Mouse (Mus musculus): ENCODE measurements around the gene Crebrf. TPM values are rescaled to one million over a fixed set of nuclear protein-coding genes. Genes with fewer than 3 reads are reported as not detected.

Gene Crebrf
- 21.3 TPM for polyA plus RNA-seq (2015; fragmentation: Illumina TruSeq; extraction: RNeasy Lipid Tissue Mini Kit (QIAGEN cat#74804); ENCODE audit: low read depth, low replicate concordance)

GRCm38 (mm10) chr17:26715271-26715758 lies at the start of gene Crebrf:
Gene Crebrf (plus strand): TSS chr17:26715650.

GRCm38 (mm10) chr17:26780750-26781571 lies 65.5 kb downstream of the Crebrf start, which contains the start of gene Bnip1:
Gene Bnip1 (plus strand): TSS chr17:26781066.

Other genes with a start within 250 kb of the Crebrf start
- gene Ergic1, start 154.2 kb upstream of the Crebrf start, polyA plus RNA-seq (2015; fragmentation: Illumina TruSeq; extraction: RNeasy Lipid Tissue Mini Kit (QIAGEN cat#74804); ENCODE audit: low read depth, low replicate concordance), result 116 TPM
- gene Dusp1, start 153.5 kb upstream of the Crebrf start, polyA plus RNA-seq (2015; fragmentation: Illumina TruSeq; extraction: RNeasy Lipid Tissue Mini Kit (QIAGEN cat#74804); ENCODE audit: low read depth, low replicate concordance), result 49.3 TPM
- 58.9 TPM for gene Atp6v0e, start 52.4 kb upstream of the Crebrf start, polyA plus RNA-seq (2015; fragmentation: Illumina TruSeq; extraction: RNeasy Lipid Tissue Mini Kit (QIAGEN cat#74804); ENCODE audit: low read depth, low replicate concordance)
- 44.6 TPM for gene Bnip1, start 65.4 kb downstream of the Crebrf start, polyA plus RNA-seq (2015; fragmentation: Illumina TruSeq; extraction: RNeasy Lipid Tissue Mini Kit (QIAGEN cat#74804); ENCODE audit: low read depth, low replicate concordance)
- gene Nkx2-5, start 129.4 kb downstream of the Crebrf start, polyA plus RNA-seq (2015; fragmentation: Illumina TruSeq; extraction: RNeasy Lipid Tissue Mini Kit (QIAGEN cat#74804); ENCODE audit: low read depth, low replicate concordance), result not detected
- gene Kifc5b, start 201.4 kb downstream of the Crebrf start, polyA plus RNA-seq (2015; fragmentation: Illumina TruSeq; extraction: RNeasy Lipid Tissue Mini Kit (QIAGEN cat#74804); ENCODE audit: low read depth, low replicate concordance), result 3.3 TPM
- gene Phf1, start 217.4 kb downstream of the Crebrf start, polyA plus RNA-seq (2015; fragmentation: Illumina TruSeq; extraction: RNeasy Lipid Tissue Mini Kit (QIAGEN cat#74804); ENCODE audit: low read depth, low replicate concordance), result 39.3 TPM
- gene Cuta, start 223.9 kb downstream of the Crebrf start, polyA plus RNA-seq (2015; fragmentation: Illumina TruSeq; extraction: RNeasy Lipid Tissue Mini Kit (QIAGEN cat#74804); ENCODE audit: low read depth, low replicate concordance), result 127 TPM
- gene Syngap1, start 225.6 kb downstream of the Crebrf start, polyA plus RNA-seq (2015; fragmentation: Illumina TruSeq; extraction: RNeasy Lipid Tissue Mini Kit (QIAGEN cat#74804); ENCODE audit: low read depth, low replicate concordance), result 128 TPM